Mouse (Mus musculus) heart, postnatal 0 days (tissue): ENCODE measurements around the gene Ubxn6.

Source experiments
- CTCF ChIP-seq: IDR thresholded peaks from 2 replicates; pipeline ENCODE4 v1.5.1; 2016; ENCODE audit warnings: antibody characterized with exemption, control low read depth, low read depth
- EP300 ChIP-seq: IDR thresholded peaks from 2 replicates; pipeline ENCODE4 v1.6.1; 2016; ENCODE audit warnings: antibody characterized with exemption, low read depth

DNA sequence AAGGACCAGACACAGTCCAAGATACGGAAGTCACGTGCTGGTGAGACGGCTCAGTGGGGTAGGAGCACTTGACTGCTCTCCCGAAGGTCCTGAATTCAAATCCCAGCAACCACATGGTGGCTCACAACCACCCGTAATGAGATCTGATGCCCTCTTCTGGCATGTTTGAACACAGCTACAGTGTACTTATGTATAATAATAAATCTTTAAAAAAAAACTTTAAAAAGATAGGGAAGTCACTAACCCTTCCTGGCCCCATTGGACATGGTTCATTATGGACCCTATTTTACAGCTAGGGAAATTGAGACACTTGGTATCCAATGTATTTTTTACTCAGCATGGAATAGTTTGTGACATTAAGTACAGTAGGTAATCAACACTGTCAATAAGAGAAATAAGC is 2.7 kb upstream of the Ubxn6 start:
- TF ChIP-seq CTCF: no peak
- TF ChIP-seq EP300: no peak
